Mouse (Mus musculus) kidney, postnatal 25 days (tissue): ENCODE data around the gene Casp7.
"Not testable (repeated sequence)": the region's sequence is repeated elsewhere in the genome, so short reads cannot be mapped to it uniquely, and the experiment has no call there.

Experiments used
- DNase-seq, 2 experiments: peaks; one replicate each; pipeline ENCODE4 v3.0.0; 2021; ENCODE audit warnings: mixed read lengths in 2 of 2

Gene Casp7

DNA sequence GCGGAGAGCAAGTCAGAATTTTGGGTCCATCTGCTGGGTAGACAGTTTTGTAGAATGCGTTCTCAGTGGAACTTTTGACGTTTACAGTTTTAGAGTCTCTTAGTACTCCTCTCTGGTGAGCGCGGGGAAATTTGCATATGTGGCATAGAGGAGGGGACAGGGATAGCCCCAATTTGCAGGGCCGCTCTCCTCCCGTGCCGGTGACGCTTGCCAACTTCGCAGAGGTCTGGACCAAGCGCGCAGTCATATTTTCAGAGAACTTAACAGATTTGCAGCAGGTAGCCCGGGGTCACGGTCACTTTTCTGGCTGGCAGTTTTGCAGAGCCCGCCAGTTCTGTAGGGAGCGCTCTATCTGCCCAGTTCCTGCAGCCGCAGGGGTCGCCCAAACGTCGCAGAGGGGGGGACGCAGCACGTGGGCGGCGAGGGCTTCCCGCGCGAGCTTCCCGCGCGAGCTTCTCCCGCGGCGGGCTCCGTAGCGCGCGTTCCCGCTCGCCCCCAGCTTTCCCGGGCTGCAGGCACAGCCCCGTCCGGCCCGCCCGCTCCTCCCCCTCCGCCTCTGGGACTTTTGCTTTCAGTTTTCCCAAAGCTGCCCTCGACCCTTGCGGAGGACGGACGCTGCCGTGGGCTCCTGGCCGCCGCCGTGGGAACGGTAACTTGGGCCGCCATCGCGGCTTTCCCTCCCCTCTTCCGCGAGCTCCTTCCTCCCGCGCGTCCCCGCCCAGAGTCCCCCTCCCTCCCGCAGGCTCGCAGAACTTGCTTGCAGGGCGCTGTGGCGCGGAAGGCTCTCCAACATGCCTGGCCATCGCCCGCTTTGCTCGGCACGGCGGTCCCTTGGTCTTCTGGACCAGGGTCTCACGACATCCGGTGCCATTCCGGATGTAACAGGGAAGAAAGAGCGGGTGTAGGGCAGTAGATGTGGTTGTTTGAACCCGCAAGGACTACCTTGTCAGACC lies at the start of gene Casp7:
TSS of gene Casp7 (plus strand) at position 461 of the 953 bp plus-strand sequence.
- DNase-seq, result peak; percentile 70 to 85

DNA sequence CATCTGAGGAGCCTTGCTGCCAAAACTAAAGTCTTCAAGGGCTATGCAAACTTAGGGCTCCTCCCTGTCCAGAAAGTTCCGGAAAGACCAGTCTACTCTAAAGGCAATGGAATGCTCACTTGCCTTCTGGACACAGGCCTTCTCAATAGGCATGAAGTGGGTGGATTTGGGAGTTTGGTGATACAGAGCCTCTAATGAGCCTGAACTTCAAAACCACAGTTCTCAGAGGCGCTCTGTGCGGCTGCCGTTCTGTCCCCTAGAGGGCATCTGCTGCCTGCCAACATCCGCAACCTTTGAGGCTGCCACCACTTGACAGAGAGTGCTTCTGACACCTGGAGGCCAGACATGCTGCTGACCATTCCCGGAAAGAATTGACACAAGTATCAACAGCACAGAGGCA lies 47.6 kb upstream of the Casp7 start:
- peak; percentile 53 to 59 for DNase-seq

DNA sequence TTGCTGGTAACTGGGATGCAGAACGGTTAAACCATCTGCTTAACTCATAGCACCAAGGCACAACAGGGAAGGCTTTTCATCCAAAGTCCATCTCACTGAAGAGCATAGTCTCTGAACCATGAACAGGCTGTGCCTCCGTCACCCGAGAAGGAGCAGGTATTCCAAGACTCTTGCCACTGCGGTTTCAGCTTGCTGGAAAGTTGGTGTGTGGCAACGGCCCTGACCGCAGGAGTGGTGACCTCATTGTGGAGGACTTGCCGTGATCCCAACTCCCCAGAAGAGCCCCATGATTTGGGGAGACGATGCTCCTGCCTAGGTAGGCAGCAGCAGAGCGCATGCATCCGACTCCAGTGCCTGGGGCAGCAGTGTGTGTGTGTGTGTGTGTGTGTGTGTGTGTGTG lies 43.2 kb upstream of the Casp7 start:
- no peak for DNase-seq

DNA sequence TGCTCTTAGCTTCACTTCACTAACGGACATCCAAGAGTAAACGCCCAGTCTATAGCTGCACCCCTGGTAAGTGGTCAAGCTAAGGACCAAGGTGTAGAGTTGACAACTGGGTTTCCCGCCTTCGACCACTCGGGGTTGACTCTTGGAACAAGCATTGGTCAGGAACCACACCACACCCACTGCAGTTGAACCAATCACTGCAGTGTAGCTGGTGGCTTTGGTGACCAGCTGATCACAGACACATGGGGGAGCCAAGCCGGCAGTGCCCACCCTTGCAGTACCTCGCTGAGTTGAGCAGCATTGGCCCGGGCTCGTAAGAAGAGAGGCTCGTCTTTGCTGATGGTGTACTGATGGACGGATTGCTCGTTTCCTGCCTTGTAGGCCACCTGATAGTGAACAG lies 41.7 kb upstream of the Casp7 start:
- no peak for DNase-seq

- peak; percentile 74 to 91 for DNase-seq
These were observed 40.2 kb upstream of the Casp7 start for GRCm38 (mm10) chr19:56356480-56357373.

DNA sequence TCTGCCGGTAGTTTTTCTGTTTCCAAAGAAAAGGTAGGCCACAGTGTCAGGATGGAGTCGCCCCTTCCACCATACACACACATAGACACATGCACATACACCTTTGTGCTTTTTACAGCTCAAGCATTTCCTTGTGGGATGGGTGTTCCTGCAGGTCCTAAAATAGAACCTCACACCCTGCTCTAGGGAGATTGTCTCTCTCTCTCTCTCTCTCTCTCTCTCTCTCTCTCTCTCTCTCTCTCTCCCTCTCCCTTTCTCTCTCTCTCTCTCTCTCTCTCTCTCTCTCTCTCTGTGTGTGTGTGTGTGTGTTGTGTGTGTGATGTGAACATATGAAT lies 39.6 kb upstream of the Casp7 start:
- not testable (repeated sequence) for DNase-seq

DNA sequence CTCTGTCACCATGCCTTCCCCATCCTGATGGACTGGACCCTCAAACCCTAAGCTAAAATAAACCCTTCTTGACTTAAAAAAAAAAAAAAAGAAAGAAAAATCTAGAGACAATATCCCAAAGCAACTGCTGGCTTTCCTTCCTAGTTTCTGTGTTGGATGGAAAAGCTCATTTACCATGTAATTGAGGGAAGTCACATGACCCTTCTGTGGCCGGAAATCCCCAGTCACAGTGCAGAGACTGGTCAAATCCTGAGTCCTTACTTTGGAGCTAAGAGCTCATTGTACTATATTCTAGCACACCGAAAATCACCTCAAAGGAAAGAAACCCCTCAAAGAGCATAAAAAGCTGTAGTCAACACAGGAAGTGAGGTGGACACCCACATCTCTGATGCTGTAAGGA lies 38.0 kb upstream of the Casp7 start:
- DNase-seq, result no peak

DNA sequence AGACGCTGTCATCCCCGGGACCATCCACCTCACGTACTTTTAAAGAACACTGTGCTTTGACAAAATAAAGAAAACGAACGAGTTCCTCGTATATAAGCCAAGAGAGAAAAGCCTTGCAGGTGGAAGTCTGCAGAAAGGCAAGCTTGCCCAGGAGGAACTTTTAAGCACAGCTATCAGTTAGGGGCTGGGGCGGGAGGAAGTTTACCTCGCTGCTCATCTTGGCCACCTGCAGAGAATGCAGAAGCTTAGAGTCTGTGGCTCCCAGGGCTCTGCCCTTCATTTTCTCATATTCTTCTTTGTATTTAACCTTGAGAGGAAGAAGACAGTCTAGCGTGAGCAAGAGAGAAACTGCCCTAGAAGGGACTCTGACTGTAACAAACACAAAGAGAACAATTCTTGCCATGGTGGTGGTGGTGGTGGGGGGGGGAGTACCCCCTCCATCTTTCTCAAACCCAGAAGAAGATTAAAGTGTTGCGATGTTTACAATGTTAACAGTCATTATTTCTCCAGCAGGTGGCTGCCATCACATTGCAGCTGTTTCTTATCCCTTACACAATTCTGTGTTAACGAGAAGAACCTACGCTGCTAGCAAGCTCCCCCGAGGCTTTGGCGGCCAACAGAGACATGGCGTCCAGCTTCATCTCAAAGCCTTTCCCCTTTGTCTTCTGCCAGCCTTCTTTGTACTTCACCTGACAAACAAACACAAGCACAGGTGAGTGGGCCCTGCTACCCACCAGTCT lies 33.0 kb upstream of the Casp7 start:
- DNase-seq, result no peak

DNA sequence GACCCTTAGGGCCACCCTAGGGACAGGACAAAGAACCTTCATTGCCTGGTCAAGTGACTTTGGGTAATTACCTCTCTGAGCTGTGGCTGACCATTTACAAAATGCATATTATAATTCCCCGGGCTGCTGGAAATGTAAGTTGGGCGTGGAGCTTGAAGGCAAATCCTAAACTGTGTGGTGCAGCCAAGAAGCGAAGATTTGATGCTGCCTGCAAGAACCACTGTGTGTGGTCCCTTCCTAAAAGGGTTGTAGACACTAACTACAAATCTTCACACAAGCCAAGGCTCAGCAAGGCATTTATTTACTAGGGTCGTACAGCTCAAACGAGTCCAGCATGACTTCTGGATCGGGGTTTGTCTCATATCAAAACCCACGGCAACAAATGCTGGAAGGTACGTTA lies 32.4 kb upstream of the Casp7 start:
- DNase-seq, result no peak

DNA sequence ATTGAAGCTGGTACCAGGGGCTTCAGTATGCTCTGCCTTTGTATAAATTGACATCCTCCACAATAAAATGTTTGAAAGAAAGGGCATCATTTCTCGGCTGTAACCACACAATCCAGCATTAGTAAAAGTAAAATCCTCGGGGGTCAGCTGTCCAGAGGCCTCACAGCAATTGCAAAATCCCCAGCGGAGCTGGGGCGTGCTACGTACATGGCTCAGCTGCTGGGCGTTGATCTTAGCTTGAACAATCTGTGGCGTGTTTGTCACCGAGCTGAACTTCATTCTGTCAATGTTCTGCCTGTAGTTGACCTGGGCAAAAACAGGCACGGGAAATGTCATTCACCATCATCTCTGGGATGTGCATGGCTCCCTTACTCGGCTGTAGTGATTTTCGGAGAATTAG lies 30.8 kb upstream of the Casp7 start:
- no peak for DNase-seq

DNA sequence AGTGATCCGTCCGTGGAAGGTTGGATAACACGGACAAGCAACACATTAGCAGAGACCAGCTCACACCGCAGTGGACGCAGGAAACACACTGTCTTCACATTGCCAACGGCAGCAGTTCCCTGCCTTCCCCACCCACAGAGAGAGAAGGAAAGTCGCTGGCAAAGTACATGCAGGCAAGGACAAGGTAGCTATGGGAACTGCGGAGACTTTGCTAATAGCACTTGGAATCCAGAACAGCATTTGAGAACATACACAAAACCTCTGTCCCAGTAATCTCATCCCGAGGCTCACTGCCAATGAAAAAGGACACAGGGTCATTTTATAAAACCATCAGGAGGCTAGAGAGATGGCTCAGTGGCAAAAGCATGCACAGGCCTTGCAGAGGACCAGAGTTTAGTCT lies 30.3 kb upstream of the Casp7 start:
- no peak for DNase-seq

GRCm38 (mm10) chr19:56367778-56368177 lies 29.2 kb upstream of the Casp7 start:
- DNase-seq, result no peak

DNA sequence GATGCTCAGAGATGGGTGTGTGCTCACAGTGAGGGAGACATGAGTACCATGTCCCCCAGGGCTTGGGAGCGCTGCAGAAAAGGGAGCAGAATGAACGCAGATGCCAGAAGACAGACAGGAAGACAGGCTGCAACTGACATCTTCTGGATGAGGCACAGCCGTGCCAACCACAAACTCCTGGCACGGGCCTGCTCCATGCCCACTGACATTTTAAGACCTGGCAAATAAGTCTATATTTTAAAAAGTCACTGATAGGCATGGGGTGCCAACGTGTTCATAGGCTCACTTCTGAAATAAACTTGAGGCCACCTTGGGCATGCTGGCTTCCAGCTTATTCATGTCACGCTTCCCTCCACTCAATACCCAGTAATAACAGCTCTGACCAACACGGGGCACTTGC lies 28.0 kb upstream of the Casp7 start:
- DNase-seq, result no peak

DNA sequence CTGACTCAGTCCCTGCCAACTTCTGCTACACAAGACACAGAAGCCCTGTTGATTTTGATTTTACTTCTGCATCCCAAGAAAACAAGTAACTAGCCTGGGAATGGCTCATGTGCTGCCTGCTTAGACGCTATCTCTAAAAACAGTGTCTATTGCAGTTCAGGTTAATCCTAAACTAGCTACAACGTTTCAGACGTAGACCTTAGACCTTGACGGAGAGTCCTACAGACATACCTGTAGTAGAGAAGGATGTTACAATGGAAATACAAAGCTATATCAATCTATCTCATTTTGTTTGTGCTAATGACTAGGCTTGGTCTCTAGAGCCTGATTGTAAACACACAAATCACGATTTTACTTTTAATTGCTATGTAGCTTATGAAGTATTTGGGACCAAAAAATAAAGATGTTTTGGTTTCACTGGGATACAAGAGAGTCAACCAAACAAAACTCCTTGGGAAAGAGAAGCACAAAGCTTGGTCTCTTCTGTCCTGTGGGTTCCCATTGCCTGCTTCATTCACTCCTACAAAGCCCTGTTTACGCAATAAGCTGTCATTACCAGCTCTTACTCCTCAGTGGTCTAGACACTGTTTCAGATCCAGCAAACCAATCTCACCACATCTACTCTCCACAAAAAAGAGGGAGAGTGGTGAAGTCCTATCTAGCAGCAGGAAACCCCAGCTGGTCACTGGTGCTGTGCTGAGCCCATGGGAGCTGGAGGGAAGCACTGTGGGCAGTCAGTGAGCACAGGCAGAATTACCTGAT lies 26.4 kb upstream of the Casp7 start:
- DNase-seq, result no peak

DNA sequence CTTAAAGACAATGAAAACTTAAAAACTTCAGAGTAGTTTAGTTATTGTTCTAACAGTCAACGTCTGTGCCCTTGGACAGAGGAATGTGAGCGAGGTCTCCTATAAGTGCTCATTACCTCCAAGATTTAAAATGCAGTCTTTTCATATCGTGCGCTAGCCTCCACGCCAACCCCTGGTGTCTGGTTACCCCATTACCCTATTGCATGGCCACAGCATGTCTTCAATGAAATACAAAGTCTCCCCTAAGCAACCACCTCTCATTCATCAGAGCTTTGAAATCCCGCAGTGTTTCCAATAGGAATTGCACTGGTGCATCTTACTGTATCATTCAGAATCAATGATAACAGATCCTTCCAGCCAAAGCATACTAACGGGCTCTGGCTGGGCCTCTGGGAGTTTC lies 24.7 kb upstream of the Casp7 start:
- DNase-seq, result no peak

DNA sequence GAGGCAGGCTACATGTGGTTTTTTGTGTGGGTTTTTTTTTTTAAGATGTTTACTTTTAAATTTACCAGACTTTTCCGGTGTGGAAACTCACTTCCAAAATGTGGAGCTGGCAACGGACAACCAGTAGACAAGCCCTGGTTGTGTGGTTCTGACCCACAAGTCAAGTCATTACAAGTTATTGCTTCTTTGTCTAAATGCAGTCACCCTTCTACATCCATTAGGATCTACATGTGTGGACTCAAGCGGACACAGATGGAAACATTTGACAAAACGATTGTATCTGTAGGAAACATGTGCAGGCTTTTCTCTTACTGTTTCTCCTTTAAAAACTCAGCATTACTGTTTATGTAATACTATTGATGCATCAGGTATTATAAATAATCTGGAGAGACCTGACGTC lies 23.7 kb upstream of the Casp7 start:
- no peak for DNase-seq

- no peak for DNase-seq
These were observed 22.9 kb upstream of the Casp7 start for GRCm38 (mm10) chr19:56374011-56374410.

DNA sequence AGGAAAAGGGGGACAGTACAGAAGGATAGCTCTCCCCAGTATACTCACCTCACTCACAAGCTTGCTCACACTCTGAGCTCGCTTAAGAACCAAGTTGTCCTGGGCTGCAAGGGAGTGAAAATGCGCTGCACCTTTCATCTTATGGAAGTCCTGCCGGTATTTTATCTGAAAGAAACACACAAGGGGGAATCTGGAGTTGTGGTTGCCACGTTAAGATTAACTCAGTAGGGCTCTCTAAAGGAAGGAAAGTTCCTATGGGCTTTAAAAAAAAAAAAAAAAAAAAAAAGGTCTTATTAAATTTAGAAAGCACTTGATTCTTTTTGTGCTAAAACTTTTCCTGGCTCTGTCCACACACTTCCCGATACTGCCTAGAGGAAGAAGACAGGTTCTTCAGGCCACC lies 18.9 kb upstream of the Casp7 start:
- DNase-seq, result no peak

DNA sequence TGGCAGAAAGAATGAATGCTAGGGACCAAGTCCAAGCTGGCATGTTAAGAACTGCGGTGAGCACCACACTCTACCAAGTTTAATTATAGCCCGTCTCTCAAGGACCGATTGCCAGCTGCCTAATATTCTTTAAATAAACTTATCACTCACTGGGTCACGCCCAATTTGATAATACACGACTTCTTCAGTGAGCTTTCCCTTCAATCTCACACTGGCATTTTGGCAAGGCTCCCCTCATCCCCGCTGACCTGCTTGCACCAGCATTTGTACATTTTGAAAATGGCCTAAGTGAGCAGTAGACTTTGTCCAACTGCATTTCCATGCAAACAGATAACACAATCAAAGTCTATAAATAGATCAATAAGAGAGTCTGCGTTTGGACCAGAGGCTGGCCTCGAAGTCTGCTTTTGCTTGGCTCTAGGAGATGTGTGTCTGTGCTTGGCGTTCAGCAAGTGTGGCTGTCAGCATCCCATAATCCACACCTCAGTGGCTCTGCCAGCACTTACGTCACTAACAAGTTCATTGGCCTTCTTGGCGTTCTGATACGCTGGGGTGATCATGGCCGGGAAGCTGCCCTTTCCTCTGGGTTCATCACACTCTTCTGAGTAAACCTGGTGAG lies 18.3 kb upstream of the Casp7 start:
- no peak for DNase-seq

DNA sequence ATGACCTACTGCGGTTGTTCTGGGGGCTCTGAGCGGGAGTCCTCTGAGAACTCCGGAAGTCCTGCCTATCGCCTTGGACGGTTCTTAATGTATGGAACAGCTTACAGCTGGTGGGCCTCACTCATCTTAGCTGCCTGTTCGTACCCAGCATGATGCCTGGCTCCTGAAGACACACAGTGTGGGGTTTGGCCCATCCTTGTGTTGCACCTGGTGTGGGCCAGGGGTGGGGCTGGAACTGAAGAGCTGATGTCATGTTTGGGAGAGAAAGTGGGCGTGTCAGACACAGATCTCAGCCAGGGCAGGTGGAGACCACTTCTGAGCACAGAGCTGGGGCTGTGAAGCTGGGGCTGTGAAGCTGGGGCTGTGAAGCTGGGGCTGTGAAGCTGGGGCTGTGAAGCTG lies 16.6 kb upstream of the Casp7 start:
- DNase-seq, result no peak

DNA sequence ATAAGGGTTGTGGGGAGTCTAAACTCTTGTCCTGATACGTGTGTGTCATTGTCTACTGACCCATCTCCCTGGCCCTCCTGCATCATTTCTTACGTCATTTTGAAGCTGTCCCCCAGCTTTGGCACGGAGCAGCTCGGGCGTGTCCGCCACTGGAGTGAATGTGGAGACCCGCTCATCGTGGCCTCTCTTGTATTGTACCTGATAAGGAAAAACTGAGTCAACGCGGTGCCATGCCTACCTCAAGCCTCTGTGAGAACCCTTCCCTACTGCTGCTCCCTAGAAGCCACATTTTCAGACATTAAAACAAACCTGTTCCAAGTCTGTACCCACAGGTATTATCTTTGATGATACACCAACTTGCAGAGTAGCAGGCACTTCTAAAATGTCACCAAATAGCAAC lies 15.5 kb upstream of the Casp7 start:
- no peak for DNase-seq

DNA sequence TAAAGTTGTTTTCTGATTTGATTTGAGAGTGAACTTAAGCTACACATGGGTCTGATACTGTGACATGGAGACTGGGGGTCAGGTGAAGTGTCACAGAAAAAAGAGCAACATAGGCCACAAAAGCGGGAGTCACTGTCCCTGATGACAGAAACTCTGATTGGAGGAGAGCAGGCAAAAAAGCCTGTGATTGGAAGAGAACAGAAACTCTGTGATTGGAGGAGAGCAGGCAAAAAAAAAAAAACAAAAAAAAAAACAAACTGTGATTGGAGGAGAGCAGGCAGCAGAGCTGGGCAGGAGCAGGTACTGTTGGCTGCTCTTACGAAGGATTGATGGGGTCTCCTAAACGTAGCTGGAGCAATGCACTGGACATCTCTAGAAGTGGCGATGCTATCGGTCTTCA lies 11.4 kb upstream of the Casp7 start:
- no peak for DNase-seq
